Comparison of ENCODE assay signal across 9 mouse cellular contexts in genomic region chr2:24521430-24522226, GRCm38 (mm10). TPM values are rescaled to one million over a fixed set of nuclear protein-coding genes. Genes with fewer than 3 reads are reported as not detected.
DNase-seq lines count a peak whose midpoint lies in the region; ATAC-seq and TF ChIP-seq lines count a peak whose summit lies in the region.
"Had no signal": no experiment of that assay in that cellular context is flagged by ENCODE, and none has a peak within 500 bp of the region (broad histone marks: within the 10 kb centered on the region; RNA-seq: fewer than 3 reads in every experiment).

No protein-coding gene starts in this region.

- peak; percentile 92 for ATAC-seq in embryonic facial prominence, embryonic 14.5 days (ENCODE audit: low read depth)
- ATAC-seq in intestine, embryonic 16.5 days, result peak; percentile 86
- ATAC-seq in liver, embryonic 16.5 days (ENCODE audit: low read depth), result no peak

- H3K9me3 ChIP-seq in embryonic facial prominence, embryonic 14.5 days (ENCODE audit: control insufficient read depth, low read length), result no peaks in the 10 kb centered on the region
- no peaks in the 10 kb centered on the region for H3K9me3 ChIP-seq in intestine, embryonic 16.5 days (ENCODE audit: control insufficient read depth, low read length)
- no peaks in the 10 kb centered on the region for H3K9me3 ChIP-seq in liver, embryonic 16.5 days (replicated peaks; ENCODE audit: control insufficient read depth, low read length)

- H3K27me3 ChIP-seq in testis, adult 2 months (ENCODE audit: control insufficient read depth, insufficient read depth, low read length), result no peaks in the 10 kb centered on the region
- peaks cover 7% of the 10 kb centered on the region; the same call in 1 of the 2 replicates for H3K27me3 ChIP-seq in embryonic facial prominence, embryonic 14.5 days (replicated peaks; ENCODE audit: control insufficient read depth, insufficient read depth, low read length)
- H3K27me3 ChIP-seq in intestine, embryonic 16.5 days (replicated peaks; ENCODE audit: control insufficient read depth, insufficient read depth, low read length), result no peaks in the 10 kb centered on the region
- peaks cover 6% of the 10 kb centered on the region for H3K27me3 ChIP-seq in liver, embryonic 16.5 days (ENCODE audit: control insufficient read depth, insufficient read depth, low read depth, low read length)

- no peaks in the 10 kb centered on the region for H3K36me3 ChIP-seq in testis, adult 2 months (ENCODE audit: control insufficient read depth, insufficient read depth, low read length)
- no peaks in the 10 kb centered on the region for H3K36me3 ChIP-seq in embryonic facial prominence, embryonic 14.5 days (ENCODE audit: control insufficient read depth, insufficient read depth, low read length)
- no peaks in the 10 kb centered on the region for H3K36me3 ChIP-seq in intestine, embryonic 16.5 days (ENCODE audit: control insufficient read depth, insufficient read depth, low read length)
- H3K36me3 ChIP-seq in liver, embryonic 16.5 days (ENCODE audit: control insufficient read depth, insufficient read depth), result no peaks in the 10 kb centered on the region

- WGBS in embryonic facial prominence, embryonic 14.5 days, result under 1% methylated on average over 33 of the region's 33 CpGs
- WGBS in intestine, embryonic 16.5 days, result 1% methylated on average over 33 of the region's 33 CpGs
- WGBS in liver, embryonic 16.5 days (ENCODE audit: insufficient replicate concordance), result 1% methylated on average over 33 of the region's 33 CpGs

- H3K27ac ChIP-seq in testis, adult 2 months (ENCODE audit: control insufficient read depth, insufficient read depth, low read depth, low read length), result no peak overlapping the region
- H3K27ac ChIP-seq in embryonic facial prominence, embryonic 14.5 days (replicated peaks; ENCODE audit: low read depth, low read length), result peak overlapping the region; percentile 40; the same call in 1 of the 2 replicates
- H3K27ac ChIP-seq in intestine, embryonic 16.5 days (ENCODE audit: low read length), result peak overlapping the region; percentile 68
- H3K27ac ChIP-seq in liver, embryonic 16.5 days (ENCODE audit: low read length), result no peak overlapping the region

- peaks cover 6% of the 10 kb centered on the region for H3K4me1 ChIP-seq in testis, adult 2 months (ENCODE audit: control insufficient read depth, insufficient read depth, low read length)
- peaks cover 4% of the 10 kb centered on the region for H3K4me1 ChIP-seq in embryonic facial prominence, embryonic 14.5 days (ENCODE audit: control insufficient read depth, insufficient read depth, low read length)
- peaks cover 19% of the 10 kb centered on the region for H3K4me1 ChIP-seq in intestine, embryonic 16.5 days (ENCODE audit: control insufficient read depth, insufficient read depth, low read length)
- no peaks in the 10 kb centered on the region for H3K4me1 ChIP-seq in liver, embryonic 16.5 days (ENCODE audit: control insufficient read depth, low read depth, low read length)

- H3K9ac ChIP-seq in embryonic facial prominence, embryonic 14.5 days (ENCODE audit: low read depth, low read length), result peak overlapping the region; percentile 64
- H3K9ac ChIP-seq in intestine, embryonic 16.5 days (ENCODE audit: low read depth, low read length), result peak overlapping the region; percentile 66
- no peak overlapping the region for H3K9ac ChIP-seq in liver, embryonic 16.5 days (ENCODE audit: low read depth, low read length)

- H3K4me3 ChIP-seq in testis, adult 2 months (ENCODE audit: control insufficient read depth, low read depth, low read length), result peak overlapping the region; percentile 50
- peak overlapping the region; percentile 47 for H3K4me3 ChIP-seq in embryonic facial prominence, embryonic 14.5 days (ENCODE audit: low read depth, low read length)
- peak overlapping the region; percentile 57 for H3K4me3 ChIP-seq in intestine, embryonic 16.5 days (ENCODE audit: low read length)
- H3K4me3 ChIP-seq in liver, embryonic 16.5 days (ENCODE audit: low read depth, low read length), result 0 out of 2 replicates have a peak overlapping the region, but pooled peaks have one; percentile 5

- H3K4me2 ChIP-seq in embryonic facial prominence, embryonic 14.5 days (ENCODE audit: low read depth, low read length), result peak overlapping the region; percentile 86
- H3K4me2 ChIP-seq in intestine, embryonic 16.5 days (ENCODE audit: low read depth, low read length), result peak overlapping the region; percentile 92
- peak overlapping the region; percentile 37 for H3K4me2 ChIP-seq in liver, embryonic 16.5 days (ENCODE audit: low read depth, low read length)

- DNase-seq in testis, postnatal 14 days (ENCODE audit: low spot score), result no peak
- peak; percentile 80 for DNase-seq in embryonic facial prominence, embryonic 14.5 days (ENCODE audit: low spot score)
- peak; percentile 11 for DNase-seq in retina, postnatal 7 days (ENCODE audit: low read depth, low spot score)
- no peak for DNase-seq in cerebellum, postnatal 36 days
- DNase-seq in gastrocnemius, postnatal 4 days (ENCODE audit: low spot score in 2 of 2), result no peak

- no peak for TF ChIP-seq POLR2A in testis, adult 2 months (IDR thresholded peaks at IDR 0.05; ENCODE audit: control insufficient read depth, low read depth, low read length)

- no peak for TF ChIP-seq CTCF in testis, adult 2 months (IDR thresholded peaks at IDR 0.05; ENCODE audit: control insufficient read depth, insufficient read depth, insufficient replicate concordance, low read depth, low read length)

RNA-seq across cellular contexts. Expression of gene Pax8, which starts 46.2 kb away (rescaled TPM):
- polyA plus RNA-seq in testis, adult 2 months (2012; rRNA removed), result 0.12 and 2.3 TPM in 2 replicates
- 0.77 and 0.97 TPM in 2 replicates for polyA plus RNA-seq in embryonic facial prominence, embryonic 14.5 days (2014; fragmentation: Nextera tagmentation; extraction: Ambion mirVana)
- 0.92 and 0.99 TPM in 2 replicates for polyA plus RNA-seq in intestine, embryonic 16.5 days (2015; fragmentation: Nextera tagmentation; extraction: Ambion mirVana)
- 0.05 and 0.40 TPM in 2 replicates for polyA plus RNA-seq in liver, embryonic 16.5 days (2015; fragmentation: Nextera tagmentation; extraction: Ambion mirVana)
- total RNA-seq in gastrocnemius, postnatal 4 days (2021), result not detected
- total RNA-seq: neutrophil, adult 5-6 weeks had no signal

Comparison
In these comparisons a context has a peak if more than half of its experiments do, and no peak if none do; other contexts are left out.
1. H3K27ac ChIP-seq: peak in embryonic facial prominence, embryonic 14.5 days (single experiment) and intestine, embryonic 16.5 days (single experiment); none in testis, adult 2 months (single experiment) and liver, embryonic 16.5 days (single experiment).
2. H3K4me3 ChIP-seq: peak in every context shown above with its lines; median percentile 57 in intestine, embryonic 16.5 days; 50 in testis, adult 2 months; 47 in embryonic facial prominence, embryonic 14.5 days; 5 in liver, embryonic 16.5 days.
3. DNase-seq: peak in embryonic facial prominence, embryonic 14.5 days (single experiment) and retina, postnatal 7 days (single experiment); none in testis, postnatal 14 days (single experiment), cerebellum, postnatal 36 days (0 of 2) and gastrocnemius, postnatal 4 days (0 of 2).
4. H3K4me2 ChIP-seq: peak in every context shown above with its lines; median percentile 92 in intestine, embryonic 16.5 days; 86 in embryonic facial prominence, embryonic 14.5 days; 37 in liver, embryonic 16.5 days.